Mouse (Mus musculus): ENCODE measurements around the gene Gm8871. TPM values are rescaled to one million over a fixed set of nuclear protein-coding genes. Genes with fewer than 3 reads are reported as not detected.
"Not testable (repeated sequence)": the region's sequence is repeated elsewhere in the genome, so short reads cannot be mapped to it uniquely, and the experiment has no call there.

Gene Gm8871
- not detected in 2 replicates for polyA plus RNA-seq (2016; fragmentation: Nextera tagmentation; extraction: Ambion mirVana)

DNA sequence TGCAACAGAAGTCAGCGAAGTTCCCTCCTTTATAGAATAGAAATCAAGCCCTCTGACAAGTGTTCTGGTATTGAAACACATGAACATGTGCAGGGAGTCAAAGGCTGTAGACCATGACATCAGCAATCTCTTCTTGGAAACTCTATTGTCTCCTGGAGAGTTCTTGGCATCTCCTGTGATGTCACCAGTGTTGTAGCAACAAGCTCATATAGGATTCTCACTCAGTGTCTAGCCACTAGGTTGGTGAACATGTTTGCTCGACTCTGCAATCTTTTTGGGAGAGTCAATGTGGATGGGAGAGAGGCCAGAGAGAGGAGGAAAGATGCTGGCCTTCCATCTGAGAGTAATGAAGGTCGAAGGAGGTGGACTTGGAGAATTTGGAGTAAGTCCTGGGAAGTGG, at the start of gene Gm8871, which contains the start of gene Gm8857:
Gene Gm8871, plus strand, starts transcription at position 301 of the 400 bp plus-strand sequence.
Gene Gm8857, plus strand, starts transcription at position 303 of the 400 bp plus-strand sequence.
- H3K4me1 ChIP-seq; H3K36me3 ChIP-seq; H3K27me3 ChIP-seq (ENCODE audit: low read depth, poor library complexity, severe bottlenecking); H3K4me3 ChIP-seq; DNase-seq (ENCODE audit: low spot score); H3K27ac ChIP-seq (replicated peaks); H3K9me3 ChIP-seq (replicated peaks): not testable (repeated sequence)
- 60% methylated on average over 3 of the region's 3 CpGs for WGBS

GRCm38 (mm10) chr5:10953512-10953911, 5.9 kb downstream of the Gm8871 start:
- not testable (repeated sequence) for H3K27me3 ChIP-seq (ENCODE audit: low read depth, poor library complexity, severe bottlenecking); H3K4me1 ChIP-seq; H3K36me3 ChIP-seq; DNase-seq (ENCODE audit: low spot score); H3K9me3 ChIP-seq (replicated peaks); H3K27ac ChIP-seq (replicated peaks); H3K4me3 ChIP-seq
- WGBS, result 90% methylated on average over 2 of the region's 2 CpGs

- H3K36me3 ChIP-seq; H3K4me3 ChIP-seq; H3K27ac ChIP-seq (replicated peaks); H3K9me3 ChIP-seq (replicated peaks); DNase-seq (ENCODE audit: low spot score); H3K27me3 ChIP-seq (ENCODE audit: low read depth, poor library complexity, severe bottlenecking); H3K4me1 ChIP-seq: not testable (repeated sequence)
- 92% methylated on average over 6 of the region's 8 CpGs for WGBS
Measured at GRCm38 (mm10) chr5:10958057-10958456, 10.5 kb downstream of the Gm8871 start.

Other genes starting within 250 kb of the Gm8871 start
- gene Gm8857, start within 50 bp of the Gm8871 start, polyA plus RNA-seq (2016; fragmentation: Nextera tagmentation; extraction: Ambion mirVana), result not detected in 2 replicates
- gene Gm8879, start 179.8 kb downstream of the Gm8871 start, polyA plus RNA-seq (2016; fragmentation: Nextera tagmentation; extraction: Ambion mirVana), result not detected in 2 replicates
- gene Gm5861, start 235.3 kb downstream of the Gm8871 start, polyA plus RNA-seq (2016; fragmentation: Nextera tagmentation; extraction: Ambion mirVana), result not detected in 2 replicates